Mouse (Mus musculus): ENCODE data around the gene Gm20388.

DNA sequence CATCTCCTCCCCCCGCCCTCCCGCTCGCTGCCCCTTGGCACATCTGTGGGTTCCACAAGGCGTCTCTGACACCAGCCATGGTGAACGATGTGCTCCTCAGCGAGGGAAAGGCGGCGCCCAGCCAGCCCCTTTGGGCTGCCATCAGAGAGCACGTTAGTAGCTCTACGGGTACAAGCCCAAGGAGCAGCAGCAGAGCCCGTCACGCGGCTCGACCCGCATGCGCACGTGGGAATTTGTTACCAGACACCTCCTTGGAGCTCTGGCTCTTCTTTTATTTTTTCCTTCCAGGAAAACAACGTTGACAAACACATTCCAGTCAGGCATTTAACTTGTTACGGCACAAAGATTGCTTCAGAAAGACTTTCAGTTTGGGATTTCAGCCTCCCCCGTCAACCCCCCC lies 1765.1 kb downstream of the Gm20388 start:
- TF ChIP-seq CHD2 (IDR thresholded peaks at IDR 0.05; ENCODE audit: low read depth, low read length) (no peak), ZNF384 (IDR thresholded peaks at IDR 0.05; ENCODE audit: low read depth, low read length) (no peak), ZC3H11A (IDR thresholded peaks at IDR 0.05; ENCODE audit: borderline replicate concordance, low read depth, low read length) (no peak), HCFC1 (IDR thresholded peaks at IDR 0.05; ENCODE audit: borderline replicate concordance, insufficient read depth, low read length) (no peak), MAFK (IDR thresholded peaks at IDR 0.05; ENCODE audit: insufficient read depth, low read depth, low read length) (no peak)
